Mouse (Mus musculus): ENCODE results near the gene Skp2. TPM values are rescaled to one million over a fixed set of nuclear protein-coding genes. Genes with fewer than 3 reads are reported as not detected.
A peak's percentile ranks its signal among the peaks of the same experiment; 100 is the strongest.

Skp2 gene
- polyA plus RNA-seq, 1 experiment from 2014 or later = 106 TPM

GRCm38 (mm10) chr15:9071556-9072544 lies 83.4 kb downstream of the Skp2 start:
- H3K36me3 ChIP-seq (ENCODE audit: insufficient read depth) = no peaks in the 10 kb centered on the region
- peak overlapping the region; percentile 79 for H3K4me2 ChIP-seq
- peak overlapping the region; percentile 90 for H3K4me3 ChIP-seq (ENCODE audit: low read depth, low read length)
- H3K4me1 ChIP-seq (ENCODE audit: insufficient read depth) = peaks cover 22% of the 10 kb centered on the region
- H3K27ac ChIP-seq (ENCODE audit: low read depth) = peak overlapping the region; percentile 97
- under 1% methylated on average over 59 of the region's 66 CpGs for WGBS
- ATAC-seq (ENCODE audit: insufficient read depth) (peak; percentile 29), DNase-seq (peak; percentile 62)
- H3K27me3 ChIP-seq (ENCODE audit: insufficient read depth, low read length) = no peaks in the 10 kb centered on the region
- H3K9ac ChIP-seq = peak overlapping the region; percentile 92
- no peaks in the 10 kb centered on the region for H3K9me3 ChIP-seq (ENCODE audit: low read depth, low read length)
- TF ChIP-seq CTCF (IDR thresholded peaks at IDR 0.05; ENCODE audit: low read depth) = no peak

- peak within 1 kb of the TSS; percentile 90 for H3K4me3 ChIP-seq (ENCODE audit: low read depth, low read length)
- ATAC-seq (ENCODE audit: insufficient read depth) = peak; percentile 98
- DNase-seq = peak; percentile 99
- TF ChIP-seq CTCF (IDR thresholded peaks at IDR 0.05; ENCODE audit: low read depth) = no peak
- H3K27me3 ChIP-seq (ENCODE audit: insufficient read depth, low read length) = no peaks in the 10 kb centered on the region
- no peaks in the 10 kb centered on the region for H3K9me3 ChIP-seq (ENCODE audit: low read depth, low read length)
- H3K4me2 ChIP-seq = peak within 1 kb of the TSS; percentile 79
- H3K4me1 ChIP-seq (ENCODE audit: insufficient read depth) = peaks cover 16% of the 10 kb centered on the region
- WGBS = 2% methylated on average over 35 of the region's 54 CpGs
- peak within 1 kb of the TSS; percentile 92 for H3K9ac ChIP-seq
- H3K36me3 ChIP-seq (ENCODE audit: insufficient read depth) = no peaks in the 10 kb centered on the region
- peak within 1 kb of the TSS; percentile 97 for H3K27ac ChIP-seq (ENCODE audit: low read depth)
These were observed 84.2 kb downstream of the Skp2 start, which contains the start of gene Nadk2 for GRCm38 (mm10) chr15:9070912-9071555. Gene Nadk2, plus strand, starts transcription at chr15:9071260.

- Histone ChIP-seq H3K9ac (peak overlapping the region; percentile 79), H3K9me3 (ENCODE audit: low read depth, low read length) (no peaks in the 10 kb centered on the region), H3K27me3 (ENCODE audit: insufficient read depth, low read length) (no peaks in the 10 kb centered on the region), H3K27ac (ENCODE audit: low read depth) (peak overlapping the region; percentile 97), H3K36me3 (ENCODE audit: insufficient read depth) (no peaks in the 10 kb centered on the region), H3K4me1 (ENCODE audit: insufficient read depth) (peaks cover 15% of the 10 kb centered on the region), H3K4me2 (peak overlapping the region; percentile 62), H3K4me3 (ENCODE audit: low read depth, low read length) (peak overlapping the region; percentile 90)
- no peak for TF ChIP-seq CTCF (IDR thresholded peaks at IDR 0.05; ENCODE audit: low read depth)
- 4% methylated on average over 3 of the region's 3 CpGs for WGBS
- DNase-seq (peak; percentile 38), ATAC-seq (ENCODE audit: insufficient read depth) (peak; percentile 26; the same call in 1 of the 2 replicates)
These were observed 84.9 kb downstream of the Skp2 start for GRCm38 (mm10) chr15:9070353-9070752.

- Histone ChIP-seq H3K36me3 (ENCODE audit: insufficient read depth) (no peaks in the 10 kb centered on the region), H3K4me1 (ENCODE audit: insufficient read depth) (peaks cover 5% of the 10 kb centered on the region; the same call in 1 of the 2 replicates), H3K9me3 (ENCODE audit: low read depth, low read length) (no peaks in the 10 kb centered on the region), H3K27me3 (ENCODE audit: insufficient read depth, low read length) (no peaks in the 10 kb centered on the region), H3K4me2 (no peak overlapping the region), H3K4me3 (ENCODE audit: low read depth, low read length) (no peak overlapping the region), H3K27ac (ENCODE audit: low read depth) (no peak overlapping the region), H3K9ac (no peak overlapping the region)
- DNase-seq = no peak
- WGBS = 65% methylated on average over 4 of the region's 4 CpGs
- TF ChIP-seq CTCF (IDR thresholded peaks at IDR 0.05; ENCODE audit: low read depth) = no peak
- no peak for ATAC-seq (ENCODE audit: insufficient read depth)
These were observed 86.3 kb downstream of the Skp2 start for GRCm38 (mm10) chr15:9068881-9069280.

Other genes starting within 250 kb of the Skp2 start
- gene Ranbp3l, start 187.5 kb downstream of the Skp2 start, polyA plus RNA-seq (2014; fragmentation: Nextera tagmentation; extraction: Ambion mirVana) = 0.09 and 0.42 TPM in 2 replicates
- gene Nadk2, start 84.2 kb downstream of the Skp2 start, polyA plus RNA-seq (2014; fragmentation: Nextera tagmentation; extraction: Ambion mirVana) = 38.6 and 42.1 TPM in 2 replicates
- 3.4 and 3.5 TPM in 2 replicates for gene Lmbrd2, start 14.9 kb downstream of the Skp2 start, polyA plus RNA-seq (2014; fragmentation: Nextera tagmentation; extraction: Ambion mirVana)
- not detected in 2 replicates for gene Ugt3a1, start 121.5 kb upstream of the Skp2 start, polyA plus RNA-seq (2014; fragmentation: Nextera tagmentation; extraction: Ambion mirVana)
- gene Ugt3a2, start 180.1 kb upstream of the Skp2 start, polyA plus RNA-seq (2014; fragmentation: Nextera tagmentation; extraction: Ambion mirVana) = not detected in 2 replicates

Measured in lung, embryonic 14.5 days (tissue).